Mouse (Mus musculus) forebrain, postnatal 0 days (tissue): ENCODE results near the gene Nynrin. TPM values are rescaled to one million over a fixed set of nuclear protein-coding genes. Genes with fewer than 3 reads are reported as not detected.

Experiments
- ATAC-seq: fragments of 200-750 bp; cut with Nextera tagmentation; 2 replicates; pipeline ENCODE4 v1.8.0; 2017; ENCODE audit warnings: mild to moderate bottlenecking, moderate library complexity
- DNase-seq: peaks from one replicate; pipeline ENCODE4 v3.0.0-alpha.2; 2015
- H3K27ac ChIP-seq: fragments of 300-500 bp; sonication (generic); 2 replicates; pipeline ENCODE4 v1.5.1; 2014; ENCODE audit warnings: low read depth, mild to moderate bottlenecking, antibody characterized with exemption, low read length, moderate library complexity, mixed read lengths
- H3K27me3 ChIP-seq: fragments of 300-500 bp; sonication (generic); 2 replicates; pipeline ENCODE4 v1.6.1; 2014; ENCODE audit warnings: mild to moderate bottlenecking, low read length, mixed read lengths; ENCODE audit not compliant: insufficient read depth
- H3K36me3 ChIP-seq: fragments of 300-500 bp; sonication (generic); 2 replicates; pipeline ENCODE4 v1.6.1; 2014; ENCODE audit warnings: mild to moderate bottlenecking, moderate library complexity; ENCODE audit not compliant: insufficient read depth
- H3K4me1 ChIP-seq: fragments of 300-500 bp; sonication (generic); 2 replicates; pipeline ENCODE4 v1.6.1; 2014; ENCODE audit warnings: antibody characterized with exemption; ENCODE audit not compliant: insufficient read depth
- H3K4me2 ChIP-seq: fragments of 300-500 bp; sonication (generic); 2 replicates; pipeline ENCODE4 v1.6.1; 2014; ENCODE audit warnings: low read depth, mild to moderate bottlenecking, moderate library complexity
- H3K4me3 ChIP-seq: fragments of 300-500 bp; sonication (generic); 2 replicates; pipeline ENCODE4 v1.5.1; 2014; ENCODE audit warnings: low read depth, low read length, mixed read lengths
- H3K9ac ChIP-seq: fragments of 300-500 bp; sonication (generic); 2 replicates; pipeline ENCODE4 v1.6.1; 2014; ENCODE audit warnings: mild to moderate bottlenecking
- H3K9me3 ChIP-seq: fragments of 300-500 bp; sonication (generic); 2 replicates; pipeline ENCODE4 v1.6.1; 2016; ENCODE audit warnings: low read length
- CTCF ChIP-seq: sonication (generic); IDR thresholded peaks from 2 replicates; pipeline ENCODE4 v1.5.1; 2016; ENCODE audit warnings: antibody characterized with exemption, control low read depth, low read depth
- WGBS: fragments of 180-500 bp; shearing (Covaris S2); extraction: QIAGEN DNeasy Blood & Tissue Kit; methylation state at CpG from one replicate; pipeline ENCODE4 v1.1.7; 2014; 5-methylcytosine and 5-hydroxymethylcytosine counted together
- polyA plus RNA-seq: library from polyadenylated mRNA; unstranded; fragments of >200 nt; fragmentation: Nextera tagmentation; extraction: Ambion mirVana; gene quantifications from 2 replicates; pipeline ENCODE4 v1.2.1, GENCODE M21; 2015
- total RNA-seq: library from RNA; depleted of rRNA; stranded (reverse); fragments of >200 nt; gene quantifications from 2 replicates; pipeline ENCODE4 v1.2.3, GENCODE M21; 2014

The Nynrin gene
- total and polyA plus RNA-seq, 2 experiments from 2014 or later: 5.5 to 28.5 TPM

DNA sequence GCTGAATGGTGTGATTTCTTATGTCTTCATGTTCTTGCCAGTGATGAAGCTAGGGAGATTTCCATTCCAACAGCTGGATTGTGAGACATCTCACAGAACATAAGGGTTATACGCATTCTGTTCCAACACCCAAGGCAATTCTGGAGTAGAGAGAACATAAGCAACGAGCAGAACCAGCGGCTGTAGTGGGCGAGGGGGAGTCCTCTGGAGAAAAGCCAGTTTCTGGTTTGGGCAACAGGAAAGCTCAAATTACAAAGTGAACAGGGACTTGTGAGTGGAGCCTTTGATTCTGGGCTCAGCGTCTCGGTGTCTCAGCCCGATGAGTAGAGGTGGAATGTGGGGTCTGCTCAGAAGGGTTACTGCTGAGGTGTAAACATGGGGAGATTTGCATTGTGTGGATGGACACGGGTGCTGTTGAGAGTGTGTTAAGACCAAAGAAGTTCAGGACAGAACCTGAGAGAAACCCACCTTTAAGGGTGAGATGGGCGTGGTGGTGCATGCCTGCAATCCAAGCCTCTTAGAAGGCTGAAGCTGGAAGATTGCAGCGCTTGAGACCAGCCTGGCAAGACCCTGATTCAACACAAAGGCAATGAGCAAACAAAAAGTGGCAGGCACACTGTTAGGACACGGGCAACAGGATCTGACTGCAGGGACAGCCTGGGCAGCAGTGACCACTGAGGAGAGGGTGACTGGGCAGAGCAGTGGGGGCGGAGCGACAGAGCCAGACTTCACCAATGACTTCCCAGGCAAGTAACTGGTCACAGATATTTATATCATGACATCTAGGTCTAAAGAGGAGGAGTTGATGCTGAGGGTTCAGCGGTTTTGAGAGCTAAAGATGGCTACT, 23.9 kb downstream of the Nynrin start:
- H3K4me3 ChIP-seq: no peak overlapping the region
- no peak overlapping the region for H3K27ac ChIP-seq
- no peak for TF ChIP-seq CTCF
- DNase-seq (no peak), ATAC-seq (no peak)
- WGBS: 28% methylated on average over 14 of the region's 14 CpGs
- H3K36me3 ChIP-seq: peaks cover 3% of the 10 kb centered on the region; the same call in 1 of the 2 replicates
- H3K27me3 ChIP-seq: no peaks in the 10 kb centered on the region
- H3K4me2 ChIP-seq: no peak overlapping the region
- no peaks in the 10 kb centered on the region for H3K9me3 ChIP-seq
- H3K4me1 ChIP-seq: no peaks in the 10 kb centered on the region
- no peak overlapping the region for H3K9ac ChIP-seq

GRCm38 (mm10) chr14:55878316-55878940, 24.6 kb downstream of the Nynrin start:
- Histone ChIP-seq H3K9me3 (no peaks in the 10 kb centered on the region), H3K4me1 (no peaks in the 10 kb centered on the region), H3K9ac (no peak overlapping the region), H3K4me2 (no peak overlapping the region), H3K36me3 (no peaks in the 10 kb centered on the region), H3K27me3 (no peaks in the 10 kb centered on the region), H3K4me3 (no peak overlapping the region), H3K27ac (no peak overlapping the region)
- DNase-seq (no peak), ATAC-seq (no peak)
- TF ChIP-seq CTCF: no peak; the same call in 1 of the 2 replicates
- WGBS: 33% methylated on average over 7 of the region's 7 CpGs

DNA sequence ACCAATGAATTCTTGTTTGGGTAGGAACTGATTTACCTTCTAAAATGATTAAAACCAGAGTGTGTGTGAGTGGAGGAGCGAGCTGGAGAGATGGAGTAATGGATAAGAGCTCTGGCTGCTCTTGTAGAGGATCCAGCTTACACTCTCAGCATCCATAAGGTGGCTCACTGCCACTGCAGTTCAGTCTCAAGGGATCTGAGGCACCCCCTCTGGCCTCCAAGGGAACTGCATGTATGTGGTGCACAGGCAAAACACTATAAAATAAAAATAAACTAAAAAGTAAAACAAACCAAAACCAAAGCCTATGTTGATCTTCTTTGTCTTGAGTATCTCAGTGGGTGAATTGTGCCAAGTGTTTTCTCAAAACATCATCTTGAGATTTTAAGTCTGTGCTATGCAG, 25.8 kb downstream of the Nynrin start:
- ATAC-seq: peak; percentile 86
- H3K9me3 ChIP-seq: no peaks in the 10 kb centered on the region

DNA sequence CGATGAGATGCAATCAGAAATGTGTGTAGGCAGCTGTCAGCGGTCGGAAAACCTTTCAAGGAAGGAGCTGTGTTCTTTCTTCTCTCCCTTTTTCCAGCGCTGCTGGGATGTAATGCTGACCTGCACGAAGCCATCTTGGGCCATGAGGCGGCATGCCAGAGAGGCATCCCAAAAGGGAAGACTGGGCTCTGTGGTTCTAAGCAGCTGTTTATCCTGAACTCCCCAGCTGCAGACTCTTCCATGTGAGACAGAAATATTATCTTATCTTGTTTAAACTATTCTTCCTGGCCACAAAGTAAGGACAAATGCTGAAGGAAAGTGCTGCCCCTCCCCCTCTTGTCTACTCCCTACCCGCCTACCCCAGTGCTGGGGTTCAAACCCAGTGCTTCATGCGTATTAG, 27.2 kb downstream of the Nynrin start:
- Histone ChIP-seq H3K4me1 (peaks cover 8% of the 10 kb centered on the region), H3K9me3 (no peaks in the 10 kb centered on the region), H3K27me3 (no peaks in the 10 kb centered on the region), H3K9ac (no peak overlapping the region), H3K36me3 (no peaks in the 10 kb centered on the region), H3K27ac (no peak overlapping the region), H3K4me2 (no peak overlapping the region), H3K4me3 (no peak overlapping the region)
- ATAC-seq (no peak), DNase-seq (no peak)
- WGBS: 88% methylated on average over 8 of the region's 8 CpGs
- no peak for TF ChIP-seq CTCF

More for the DNA sequence above, 25.8 kb downstream of the Nynrin start:
- peak; percentile 87 for TF ChIP-seq CTCF
- Histone ChIP-seq H3K4me1 (peaks cover 4% of the 10 kb centered on the region; the same call in 1 of the 2 replicates), H3K4me2 (no peak overlapping the region), H3K27me3 (no peaks in the 10 kb centered on the region), H3K27ac (no peak overlapping the region), H3K36me3 (no peaks in the 10 kb centered on the region), H3K4me3 (no peak overlapping the region), H3K9ac (no peak overlapping the region)
- WGBS: 27% methylated on average over 1 of the region's 1 CpGs
- peak; percentile 87 for DNase-seq

GRCm38 (mm10) chr14:55882171-55882641, 28.4 kb downstream of the Nynrin start:
- no peak for DNase-seq
- Histone ChIP-seq H3K27me3 (no peaks in the 10 kb centered on the region), H3K4me1 (peaks cover 10% of the 10 kb centered on the region), H3K4me3 (no peak overlapping the region), H3K9me3 (no peaks in the 10 kb centered on the region), H3K4me2 (no peak overlapping the region), H3K27ac (no peak overlapping the region), H3K9ac (no peak overlapping the region), H3K36me3 (peaks cover 5% of the 10 kb centered on the region; the same call in 1 of the 2 replicates)
- ATAC-seq: no peak
- TF ChIP-seq CTCF: no peak
- WGBS: 72% methylated on average over 6 of the region's 6 CpGs

DNA sequence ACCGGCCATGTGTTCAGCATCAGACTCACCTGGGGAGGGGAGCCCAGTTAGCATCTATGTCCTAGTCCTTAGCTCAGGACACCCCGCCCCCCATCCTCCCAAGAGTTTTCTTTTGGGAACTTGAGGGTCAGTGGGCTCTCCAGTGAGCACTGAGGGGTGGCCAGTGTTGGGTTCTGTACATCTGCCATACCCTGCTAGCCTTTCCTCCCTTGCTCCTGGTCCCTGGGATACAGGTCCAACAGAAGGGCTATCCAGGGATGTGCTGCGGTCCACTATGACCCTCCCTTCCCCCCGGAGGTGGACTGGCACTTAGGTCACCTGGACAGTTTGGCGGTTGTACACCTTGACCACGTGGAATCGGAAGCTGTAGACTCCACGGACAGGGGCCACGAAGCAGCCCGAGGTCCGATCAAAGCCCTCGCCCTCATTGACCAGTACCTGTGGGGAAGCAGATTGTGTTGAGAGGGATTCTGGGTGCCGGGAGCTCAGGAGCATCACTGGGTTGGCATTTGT, 29.4 kb downstream of the Nynrin start:
- ATAC-seq (no peak), DNase-seq (no peak)
- Histone ChIP-seq H3K27ac (no peak overlapping the region), H3K9me3 (no peaks in the 10 kb centered on the region), H3K36me3 (peaks cover 15% of the 10 kb centered on the region), H3K4me3 (no peak overlapping the region), H3K9ac (no peak overlapping the region), H3K27me3 (no peaks in the 10 kb centered on the region), H3K4me1 (peaks cover 10% of the 10 kb centered on the region), H3K4me2 (no peak overlapping the region)
- TF ChIP-seq CTCF: no peak
- 97% methylated on average over 13 of the region's 13 CpGs for WGBS

DNA sequence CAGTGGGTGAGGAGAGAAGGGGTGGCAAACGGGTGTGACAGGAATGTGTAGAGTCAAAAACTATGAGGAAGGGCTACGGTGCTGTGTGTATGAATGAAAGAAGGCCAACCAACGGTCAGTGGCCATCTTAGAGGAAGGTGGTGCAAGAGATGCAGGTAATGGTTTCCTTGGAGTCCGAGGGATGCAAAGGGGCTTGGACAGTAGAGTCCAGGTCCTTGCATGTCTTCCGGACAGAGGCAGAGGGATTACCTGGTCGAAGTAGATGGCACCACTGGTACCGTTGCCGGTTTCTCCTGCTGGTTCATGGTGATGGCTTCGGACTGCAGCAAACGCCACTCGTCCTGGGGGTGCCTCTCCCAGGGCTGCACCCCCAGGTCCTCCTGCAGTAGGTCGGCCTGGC, 29.9 kb downstream of the Nynrin start:
- H3K4me2 ChIP-seq: no peak overlapping the region
- H3K27ac ChIP-seq: no peak overlapping the region
- H3K4me3 ChIP-seq: no peak overlapping the region
- H3K36me3 ChIP-seq: peaks cover 17% of the 10 kb centered on the region
- WGBS: 83% methylated on average over 12 of the region's 12 CpGs
- no peaks in the 10 kb centered on the region for H3K9me3 ChIP-seq
- ATAC-seq (no peak), DNase-seq (no peak)
- no peak for TF ChIP-seq CTCF
- H3K9ac ChIP-seq: no peak overlapping the region
- H3K4me1 ChIP-seq: peaks cover 10% of the 10 kb centered on the region
- no peaks in the 10 kb centered on the region for H3K27me3 ChIP-seq
